Mouse (Mus musculus): ENCODE data around the gene Yars. TPM values are rescaled to one million over a fixed set of nuclear protein-coding genes. Genes with fewer than 3 reads are reported as not detected.
"Not testable (repeated sequence)": the region's sequence is repeated elsewhere in the genome, so short reads cannot be mapped to it uniquely, and the experiment has no call there.

Gene Yars
- polyA plus RNA-seq, 1 experiment from 2014 or later: 85.0 TPM

DNA sequence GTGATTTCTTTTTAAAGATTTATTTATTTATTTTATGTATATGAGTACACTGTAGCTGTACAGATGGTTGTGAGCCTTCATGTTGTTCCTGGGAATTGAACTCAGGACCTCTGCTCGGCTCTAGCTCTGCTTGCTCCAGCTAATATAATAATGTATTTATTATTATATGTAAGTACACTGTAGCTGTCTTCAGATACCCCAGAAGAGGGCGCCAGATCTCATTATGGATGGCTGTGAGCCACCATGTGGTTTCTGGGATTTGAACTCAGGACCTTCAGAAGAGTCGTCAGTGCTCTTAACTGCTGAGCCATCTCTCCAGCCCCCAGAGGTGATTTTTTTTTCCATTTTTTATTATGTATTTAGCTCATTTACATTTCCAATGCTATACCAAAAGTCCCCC is 22.9 kb downstream of the Yars start:
- not testable (repeated sequence) for ATAC-seq (ENCODE audit: low FRiP score, low TSS enrichment); H3K4me1 ChIP-seq (ENCODE audit: insufficient read depth, low read length); H3K27ac ChIP-seq (ENCODE audit: low read length); H3K9me3 ChIP-seq (ENCODE audit: low read length); H3K9ac ChIP-seq (replicated peaks; ENCODE audit: low read length); H3K4me3 ChIP-seq (ENCODE audit: low read length); H3K4me2 ChIP-seq (replicated peaks; ENCODE audit: low read depth, low read length); H3K27me3 ChIP-seq (ENCODE audit: insufficient read depth, low read length)
- H3K36me3 ChIP-seq (ENCODE audit: insufficient read depth, low read length): peaks cover 87% of the 10 kb centered on the region
- 71% methylated on average over 3 of the region's 3 CpGs for WGBS

- Histone ChIP-seq H3K9ac (replicated peaks; ENCODE audit: low read length) (no peak overlapping the region), H3K27me3 (ENCODE audit: insufficient read depth, low read length) (no peaks in the 10 kb centered on the region), H3K4me2 (replicated peaks; ENCODE audit: low read depth, low read length) (no peak overlapping the region), H3K27ac (ENCODE audit: low read length) (no peak overlapping the region), H3K9me3 (ENCODE audit: low read length) (no peaks in the 10 kb centered on the region), H3K4me1 (ENCODE audit: insufficient read depth, low read length) (peaks cover 10% of the 10 kb centered on the region), H3K36me3 (ENCODE audit: insufficient read depth, low read length) (peaks cover 80% of the 10 kb centered on the region), H3K4me3 (ENCODE audit: low read length) (no peak overlapping the region)
- 80% methylated on average over 7 of the region's 7 CpGs for WGBS
- ATAC-seq (ENCODE audit: low FRiP score, low TSS enrichment): no peak
These were observed 29.1 kb downstream of the Yars start for GRCm38 (mm10) chr4:129218569-129219175.

DNA sequence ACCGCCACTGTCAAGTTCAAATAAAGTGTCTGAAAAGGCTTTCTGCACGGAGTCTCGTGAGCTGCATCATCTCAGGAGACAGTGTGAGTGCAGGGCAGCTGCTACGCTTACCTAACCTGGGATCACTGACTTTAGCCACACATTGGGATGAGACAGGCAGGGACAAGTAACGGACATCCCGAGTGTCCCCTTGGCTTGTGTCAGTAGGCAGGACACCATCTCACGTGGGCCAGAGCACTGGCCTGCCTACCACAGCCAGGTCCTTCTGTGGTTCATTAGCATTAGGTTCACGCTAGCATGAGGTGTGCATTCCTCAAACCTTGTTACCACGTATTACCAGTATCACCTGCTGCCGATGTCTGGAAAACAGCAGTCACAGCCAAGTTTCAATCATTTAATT is 29.6 kb downstream of the Yars start:
- peaks cover 75% of the 10 kb centered on the region for H3K36me3 ChIP-seq (ENCODE audit: insufficient read depth, low read length)
- peaks cover 13% of the 10 kb centered on the region for H3K4me1 ChIP-seq (ENCODE audit: insufficient read depth, low read length)
- no peaks in the 10 kb centered on the region for H3K27me3 ChIP-seq (ENCODE audit: insufficient read depth, low read length)
- H3K4me3 ChIP-seq (ENCODE audit: low read length): no peak overlapping the region
- WGBS: 88% methylated on average over 10 of the region's 10 CpGs
- H3K27ac ChIP-seq (ENCODE audit: low read length): no peak overlapping the region
- H3K4me2 ChIP-seq (replicated peaks; ENCODE audit: low read depth, low read length): no peak overlapping the region
- no peak for ATAC-seq (ENCODE audit: low FRiP score, low TSS enrichment)
- H3K9ac ChIP-seq (replicated peaks; ENCODE audit: low read length): no peak overlapping the region
- H3K9me3 ChIP-seq (ENCODE audit: low read length): no peaks in the 10 kb centered on the region

DNA sequence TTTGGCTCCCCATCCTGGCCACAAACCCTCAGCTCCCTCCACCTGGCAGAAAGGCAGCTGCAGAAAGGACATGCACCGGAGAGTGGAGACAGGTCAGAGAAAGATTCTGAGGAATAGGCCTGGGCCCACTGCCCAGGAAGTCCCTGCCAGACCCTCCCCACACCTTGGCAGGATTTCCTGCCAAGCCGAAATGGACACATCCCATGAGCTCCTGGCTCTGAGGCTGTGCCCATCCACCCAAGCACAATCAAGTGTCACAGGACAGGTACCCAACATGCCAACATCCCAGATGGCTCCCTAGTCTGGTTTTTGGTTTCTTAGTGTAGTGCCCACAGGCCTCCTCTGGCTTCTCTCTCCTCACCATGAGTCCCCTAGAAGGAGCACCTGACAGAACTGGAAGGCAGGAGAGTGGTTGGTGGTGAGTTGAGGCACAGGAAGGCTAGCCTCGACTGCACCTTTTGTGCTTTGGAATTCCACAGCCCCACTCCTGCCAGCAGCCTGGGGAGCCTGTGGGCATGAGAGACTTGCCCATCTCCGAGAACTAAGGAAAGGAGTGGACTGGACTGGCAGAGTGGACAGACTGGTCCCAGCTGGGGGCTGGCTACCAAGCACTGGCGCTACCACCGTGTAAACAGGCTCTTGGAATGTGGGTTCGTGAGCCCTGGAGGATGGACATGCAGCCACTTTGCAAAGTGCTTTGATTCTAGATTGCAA is 31.0 kb downstream of the Yars start:
- Histone ChIP-seq H3K27me3 (ENCODE audit: insufficient read depth, low read length) (no peaks in the 10 kb centered on the region), H3K27ac (ENCODE audit: low read length) (no peak overlapping the region), H3K4me2 (replicated peaks; ENCODE audit: low read depth, low read length) (no peak overlapping the region), H3K9me3 (ENCODE audit: low read length) (no peaks in the 10 kb centered on the region), H3K36me3 (ENCODE audit: insufficient read depth, low read length) (peaks cover 73% of the 10 kb centered on the region), H3K9ac (replicated peaks; ENCODE audit: low read length) (no peak overlapping the region), H3K4me1 (ENCODE audit: insufficient read depth, low read length) (peaks cover 14% of the 10 kb centered on the region), H3K4me3 (ENCODE audit: low read length) (no peak overlapping the region)
- no peak for ATAC-seq (ENCODE audit: low FRiP score, low TSS enrichment)
- WGBS: 78% methylated on average over 7 of the region's 7 CpGs

DNA sequence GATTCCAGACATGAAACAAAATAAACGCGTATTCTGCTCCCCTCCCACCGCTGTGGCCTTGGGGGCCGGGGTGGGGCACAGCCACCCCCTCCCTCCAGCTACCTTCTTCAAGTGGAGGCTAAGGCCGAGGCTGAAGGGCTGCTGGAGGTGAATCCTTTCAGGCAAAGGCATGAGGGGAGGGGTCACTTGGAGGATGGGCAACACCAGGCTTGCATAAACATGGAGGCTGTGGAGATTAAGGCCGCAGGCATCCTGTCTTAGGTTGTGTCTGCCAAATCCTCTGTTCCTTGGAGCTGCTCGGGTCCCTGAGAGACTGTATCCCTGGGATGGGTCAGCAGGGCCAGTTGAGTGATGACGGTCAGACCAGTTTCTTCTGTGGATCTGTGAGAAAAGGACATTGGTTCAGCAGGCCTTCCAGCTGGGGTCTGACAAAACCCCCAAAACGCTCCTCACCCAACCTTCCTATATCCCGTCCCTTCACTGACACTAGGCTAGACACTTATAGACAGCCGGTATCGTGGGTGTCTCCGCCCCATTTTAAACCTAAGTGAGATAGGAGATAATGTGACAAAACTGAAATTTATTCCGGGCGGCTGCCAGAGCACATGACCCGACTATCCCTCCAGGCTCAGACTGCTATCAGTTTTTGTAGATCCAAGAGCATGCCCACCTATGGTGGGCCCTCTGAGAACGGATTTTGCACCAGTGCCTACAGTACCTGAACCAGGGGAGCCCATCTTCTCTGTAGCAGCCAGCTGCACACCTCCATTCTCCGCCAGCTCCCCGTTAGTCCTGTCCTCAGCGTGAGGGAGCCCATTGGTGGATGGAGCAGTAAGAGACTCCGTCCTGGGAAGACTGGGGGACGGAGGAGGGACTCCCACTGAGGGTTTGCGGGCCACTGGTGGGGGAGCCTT is 31.8 kb downstream of the Yars start:
- WGBS: 80% methylated on average over 23 of the region's 23 CpGs
- ATAC-seq (ENCODE audit: low FRiP score, low TSS enrichment): no peak

GRCm38 (mm10) chr4:129222019-129222925 is 32.7 kb downstream of the Yars start:
- 77% methylated on average over 30 of the region's 31 CpGs for WGBS
- H3K4me3 ChIP-seq (ENCODE audit: low read length): no peak overlapping the region
- peaks cover 30% of the 10 kb centered on the region for H3K4me1 ChIP-seq (ENCODE audit: insufficient read depth, low read length)
- H3K9ac ChIP-seq (replicated peaks; ENCODE audit: low read length): 0 out of 2 replicates have a peak overlapping the region, but pooled peaks have one; percentile 18
- no peaks in the 10 kb centered on the region for H3K27me3 ChIP-seq (ENCODE audit: insufficient read depth, low read length)
- no peak overlapping the region for H3K27ac ChIP-seq (ENCODE audit: low read length)
- no peak overlapping the region for H3K4me2 ChIP-seq (replicated peaks; ENCODE audit: low read depth, low read length)
- ATAC-seq (ENCODE audit: low FRiP score, low TSS enrichment): no peak
- no peaks in the 10 kb centered on the region for H3K9me3 ChIP-seq (ENCODE audit: low read length)
- H3K36me3 ChIP-seq (ENCODE audit: insufficient read depth, low read length): peaks cover 60% of the 10 kb centered on the region

More for the DNA sequence above, 31.8 kb downstream of the Yars start:
- Histone ChIP-seq H3K27me3 (ENCODE audit: insufficient read depth, low read length) (no peaks in the 10 kb centered on the region), H3K4me1 (ENCODE audit: insufficient read depth, low read length) (peaks cover 21% of the 10 kb centered on the region), H3K4me3 (ENCODE audit: low read length) (no peak overlapping the region), H3K36me3 (ENCODE audit: insufficient read depth, low read length) (peaks cover 68% of the 10 kb centered on the region), H3K9me3 (ENCODE audit: low read length) (no peaks in the 10 kb centered on the region), H3K4me2 (replicated peaks; ENCODE audit: low read depth, low read length) (no peak overlapping the region), H3K27ac (ENCODE audit: low read length) (no peak overlapping the region), H3K9ac (replicated peaks; ENCODE audit: low read length) (no peak overlapping the region)

- Histone ChIP-seq H3K4me2 (replicated peaks; ENCODE audit: low read depth, low read length) (peak overlapping the region; percentile 51), H3K4me1 (ENCODE audit: insufficient read depth, low read length) (peaks cover 42% of the 10 kb centered on the region), H3K27ac (ENCODE audit: low read length) (no peak overlapping the region), H3K4me3 (ENCODE audit: low read length) (peak overlapping the region; percentile 24), H3K36me3 (ENCODE audit: insufficient read depth, low read length) (peaks cover 46% of the 10 kb centered on the region), H3K9me3 (ENCODE audit: low read length) (no peaks in the 10 kb centered on the region), H3K27me3 (ENCODE audit: insufficient read depth, low read length) (no peaks in the 10 kb centered on the region), H3K9ac (replicated peaks; ENCODE audit: low read length) (peak overlapping the region; percentile 50; the same call in 1 of the 2 replicates)
- ATAC-seq (ENCODE audit: low FRiP score, low TSS enrichment): peak; percentile 58
- 38% methylated on average over 55 of the region's 55 CpGs for WGBS
These were observed 34.1 kb downstream of the Yars start for GRCm38 (mm10) chr4:129223421-129224281.

- WGBS: 98% methylated on average over 12 of the region's 12 CpGs
- H3K4me1 ChIP-seq (ENCODE audit: insufficient read depth, low read length): peaks cover 43% of the 10 kb centered on the region
- no peak overlapping the region for H3K9ac ChIP-seq (replicated peaks; ENCODE audit: low read length)
- no peak overlapping the region for H3K4me3 ChIP-seq (ENCODE audit: low read length)
- no peaks in the 10 kb centered on the region for H3K27me3 ChIP-seq (ENCODE audit: insufficient read depth, low read length)
- H3K9me3 ChIP-seq (ENCODE audit: low read length): no peaks in the 10 kb centered on the region
- H3K4me2 ChIP-seq (replicated peaks; ENCODE audit: low read depth, low read length): no peak overlapping the region
- H3K36me3 ChIP-seq (ENCODE audit: insufficient read depth, low read length): peaks cover 32% of the 10 kb centered on the region
- no peak for ATAC-seq (ENCODE audit: low FRiP score, low TSS enrichment)
- no peak overlapping the region for H3K27ac ChIP-seq (ENCODE audit: low read length)
These were observed 35.8 kb downstream of the Yars start for GRCm38 (mm10) chr4:129225315-129225714.

All from kidney, embryonic 16.5 days (tissue).